Mouse (Mus musculus): ENCODE results near the gene Rbm33. TPM values are rescaled to one million over a fixed set of nuclear protein-coding genes. Genes with fewer than 3 reads are reported as not detected.
A peak's percentile ranks its signal among the peaks of the same experiment; 100 is the strongest.

Gene Rbm33
- polyA plus RNA-seq, 1 experiment from 2014 or later: 16.8 TPM

DNA sequence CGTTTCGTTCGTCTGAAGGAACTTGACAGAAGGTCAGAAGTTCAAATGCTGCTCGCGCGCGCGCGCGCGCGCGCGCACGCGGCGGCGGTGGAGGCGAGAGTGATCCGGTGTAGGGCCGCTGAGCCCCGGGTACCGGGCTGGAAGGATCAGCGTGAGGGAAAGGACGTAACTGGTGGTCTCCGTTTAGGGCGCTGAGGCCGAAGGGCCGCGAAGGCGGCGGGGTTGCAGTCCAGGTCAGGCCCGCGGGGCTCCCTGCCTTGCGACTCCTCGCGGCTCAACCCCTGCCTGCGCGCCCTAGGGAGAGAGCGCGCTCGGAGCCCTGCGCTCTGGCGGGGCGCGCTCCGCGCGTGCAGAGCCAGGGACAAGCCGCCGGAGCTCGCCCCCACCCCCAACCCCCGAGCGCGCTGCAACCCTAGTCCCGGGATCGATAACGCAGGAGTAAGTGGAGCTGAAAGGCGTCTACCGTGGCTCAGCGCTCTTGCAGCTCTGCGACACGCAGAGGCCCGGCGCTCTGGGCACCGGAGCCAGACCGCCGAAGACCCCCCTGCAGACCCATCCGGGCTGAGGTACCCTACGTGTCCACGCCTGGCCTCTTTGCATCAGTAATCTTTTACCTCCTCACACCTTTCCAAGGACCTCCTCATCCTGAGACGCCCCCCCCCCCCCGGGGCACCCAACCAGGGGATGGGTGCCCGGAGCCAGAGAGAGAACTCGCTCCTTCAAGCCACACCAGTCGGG is 147.6 kb downstream of the Rbm33 start:
- H3K27me3 ChIP-seq (replicated peaks): peaks cover 100% of the 10 kb centered on the region
- no peak overlapping the region for H3K27ac ChIP-seq (ENCODE audit: poor library complexity, severe bottlenecking)
- peak; percentile 46; the same call in 1 of the 2 replicates for ATAC-seq (ENCODE audit: insufficient number of reproducible peaks, low FRiP score)
- H3K4me2 ChIP-seq: peak overlapping the region; percentile 92
- H3K4me3 ChIP-seq: peak overlapping the region; percentile 54
- WGBS: under 1% methylated on average over 76 of the region's 76 CpGs
- H3K4me1 ChIP-seq (replicated peaks): peaks cover 36% of the 10 kb centered on the region
- no peaks in the 10 kb centered on the region for H3K36me3 ChIP-seq
- no peaks in the 10 kb centered on the region for H3K9me3 ChIP-seq (replicated peaks)
- H3K9ac ChIP-seq: no peak overlapping the region; the same call in 1 of the 2 replicates

DNA sequence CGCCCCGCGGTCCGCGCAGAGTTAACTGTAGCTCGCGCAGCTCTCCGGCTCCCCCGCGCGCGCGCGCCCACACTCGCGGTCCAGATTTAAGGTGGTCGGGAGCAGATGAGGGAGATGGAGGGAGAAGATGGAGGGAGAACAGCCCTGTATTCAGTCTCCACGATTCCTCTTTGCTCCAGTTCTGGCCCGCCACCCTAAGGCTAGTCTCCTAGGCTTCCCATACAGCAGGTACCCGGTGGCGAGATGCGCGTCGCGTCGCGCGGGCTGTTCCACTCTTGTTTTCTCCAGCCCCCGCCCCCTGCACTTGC is 148.1 kb downstream of the Rbm33 start:
- Histone ChIP-seq H3K4me1 (replicated peaks) (peaks cover 30% of the 10 kb centered on the region), H3K9me3 (replicated peaks) (no peaks in the 10 kb centered on the region), H3K4me2 (peak overlapping the region; percentile 92), H3K27ac (ENCODE audit: poor library complexity, severe bottlenecking) (no peak overlapping the region), H3K36me3 (no peaks in the 10 kb centered on the region), H3K9ac (no peak overlapping the region), H3K27me3 (replicated peaks) (peaks cover 100% of the 10 kb centered on the region), H3K4me3 (peak overlapping the region; percentile 54)
- no peak for ATAC-seq (ENCODE audit: insufficient number of reproducible peaks, low FRiP score)
- under 1% methylated on average over 29 of the region's 29 CpGs for WGBS

DNA sequence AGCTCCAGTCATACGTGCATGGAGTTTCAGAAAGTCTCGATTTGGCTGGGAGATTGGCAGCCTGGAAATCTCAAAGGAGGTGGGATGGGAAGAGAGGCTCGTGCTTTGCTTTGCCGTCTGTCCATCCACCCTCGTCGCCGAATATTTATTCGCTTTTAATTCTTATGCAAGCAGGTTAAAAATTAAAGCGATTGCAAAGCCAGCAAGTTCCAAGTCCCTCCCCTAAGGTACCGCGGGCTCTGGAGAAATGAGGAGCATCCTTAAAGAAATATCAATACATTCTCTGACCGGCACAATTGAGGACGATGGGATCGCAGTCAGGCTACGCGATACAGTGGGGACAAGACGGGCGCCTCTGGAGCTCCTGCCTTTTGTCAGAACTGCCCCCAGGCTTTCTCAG is 148.6 kb downstream of the Rbm33 start:
- Histone ChIP-seq H3K27ac (ENCODE audit: poor library complexity, severe bottlenecking) (no peak overlapping the region), H3K9ac (no peak overlapping the region), H3K27me3 (replicated peaks) (peaks cover 99% of the 10 kb centered on the region), H3K9me3 (replicated peaks) (no peaks in the 10 kb centered on the region), H3K4me1 (replicated peaks) (peaks cover 28% of the 10 kb centered on the region), H3K4me3 (peak overlapping the region; percentile 54), H3K36me3 (no peaks in the 10 kb centered on the region), H3K4me2 (peak overlapping the region; percentile 92)
- no peak for ATAC-seq (ENCODE audit: insufficient number of reproducible peaks, low FRiP score)
- WGBS: under 1% methylated on average over 18 of the region's 18 CpGs

DNA sequence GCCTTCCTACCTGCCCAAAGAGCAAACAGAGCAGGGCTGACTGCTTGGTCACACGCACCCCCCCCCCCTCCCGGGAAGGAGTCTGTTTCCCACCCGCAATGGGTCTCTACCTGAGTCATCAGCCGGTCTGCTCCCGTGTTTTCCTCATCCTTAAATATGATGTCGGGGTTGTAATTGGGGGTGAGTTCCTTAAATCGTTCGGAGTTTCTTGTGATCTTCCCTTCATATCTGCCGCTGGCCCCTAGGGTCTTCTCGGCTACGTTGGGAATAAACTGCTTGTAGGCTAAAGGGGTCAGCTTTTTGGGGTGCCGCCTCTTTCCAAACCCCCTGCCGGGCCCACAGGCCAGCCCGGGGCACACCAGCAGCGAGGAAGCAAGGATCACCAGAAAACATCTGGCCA is 149.4 kb downstream of the Rbm33 start:
- Histone ChIP-seq H3K9ac (no peak overlapping the region), H3K36me3 (no peaks in the 10 kb centered on the region), H3K27ac (ENCODE audit: poor library complexity, severe bottlenecking) (no peak overlapping the region), H3K4me3 (peak overlapping the region; percentile 44), H3K9me3 (replicated peaks) (no peaks in the 10 kb centered on the region), H3K4me2 (peak overlapping the region; percentile 71), H3K27me3 (replicated peaks) (peaks cover 99% of the 10 kb centered on the region), H3K4me1 (replicated peaks) (peaks cover 28% of the 10 kb centered on the region)
- WGBS: 2% methylated on average over 15 of the region's 15 CpGs
- no peak for ATAC-seq (ENCODE audit: insufficient number of reproducible peaks, low FRiP score)

DNA sequence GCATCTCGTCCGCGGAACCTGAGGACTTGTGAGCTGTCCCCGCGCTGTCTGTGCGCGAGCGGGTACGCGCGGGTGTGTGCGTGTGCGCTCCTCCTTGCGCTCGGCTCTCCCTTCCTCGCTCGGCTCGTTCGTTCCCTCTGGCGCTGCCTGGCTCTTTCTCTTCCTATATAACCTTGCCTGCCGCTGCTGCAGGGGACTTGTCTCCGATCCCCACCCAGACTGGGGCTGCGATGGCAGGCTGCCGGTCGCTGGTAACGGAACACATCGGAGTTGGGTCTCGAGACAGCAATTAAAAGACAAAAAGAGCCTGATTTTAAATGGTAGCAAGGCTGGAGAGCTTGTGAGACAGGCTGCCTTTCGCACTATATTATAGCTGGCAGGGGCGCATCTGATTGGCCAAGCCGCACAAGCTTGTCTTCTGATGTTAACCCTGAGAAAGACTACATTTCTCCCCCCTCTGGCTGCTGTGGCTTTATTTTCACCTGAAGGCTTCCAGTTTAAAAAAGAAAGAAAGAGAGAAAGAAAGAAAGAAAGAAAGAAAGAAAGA is 149.9 kb downstream of the Rbm33 start, which contains the start of gene Shh:
Gene Shh, minus strand, starts transcription at position 497 of the 547 bp plus-strand sequence.
- Histone ChIP-seq H3K27me3 (replicated peaks) (peaks cover 99% of the 10 kb centered on the region), H3K9ac (no peak within 1 kb of the TSS), H3K9me3 (replicated peaks) (no peaks in the 10 kb centered on the region), H3K27ac (ENCODE audit: poor library complexity, severe bottlenecking) (no peak within 1 kb of the TSS), H3K36me3 (no peaks in the 10 kb centered on the region), H3K4me3 (peak within 1 kb of the TSS; percentile 44), H3K4me2 (peak within 1 kb of the TSS; percentile 71), H3K4me1 (replicated peaks) (peaks cover 28% of the 10 kb centered on the region)
- no peak for ATAC-seq (ENCODE audit: insufficient number of reproducible peaks, low FRiP score)
- under 1% methylated on average over 31 of the region's 31 CpGs for WGBS

Other genes with a start within 250 kb of the Rbm33 start
- 34.3 and 37.8 TPM in 2 replicates for gene Insig1, start 245.8 kb upstream of the Rbm33 start, polyA plus RNA-seq (2016; fragmentation: Nextera tagmentation; extraction: Ambion mirVana)
- gene En2, start 151.4 kb upstream of the Rbm33 start, polyA plus RNA-seq (2016; fragmentation: Nextera tagmentation; extraction: Ambion mirVana): not detected in 2 replicates
- gene Cnpy1, start 71.3 kb upstream of the Rbm33 start, polyA plus RNA-seq (2016; fragmentation: Nextera tagmentation; extraction: Ambion mirVana): 0.10 and 0.12 TPM in 2 replicates
- gene Shh, start 150.1 kb downstream of the Rbm33 start, polyA plus RNA-seq (2016; fragmentation: Nextera tagmentation; extraction: Ambion mirVana): 0.09 and 0.30 TPM in 2 replicates